Mouse (Mus musculus): ENCODE results near the gene Elmo2. TPM values are rescaled to one million over a fixed set of nuclear protein-coding genes. Genes with fewer than 3 reads are reported as not detected.

Gene Elmo2
- polyA plus RNA-seq, 1 experiment = 20.4 TPM

DNA sequence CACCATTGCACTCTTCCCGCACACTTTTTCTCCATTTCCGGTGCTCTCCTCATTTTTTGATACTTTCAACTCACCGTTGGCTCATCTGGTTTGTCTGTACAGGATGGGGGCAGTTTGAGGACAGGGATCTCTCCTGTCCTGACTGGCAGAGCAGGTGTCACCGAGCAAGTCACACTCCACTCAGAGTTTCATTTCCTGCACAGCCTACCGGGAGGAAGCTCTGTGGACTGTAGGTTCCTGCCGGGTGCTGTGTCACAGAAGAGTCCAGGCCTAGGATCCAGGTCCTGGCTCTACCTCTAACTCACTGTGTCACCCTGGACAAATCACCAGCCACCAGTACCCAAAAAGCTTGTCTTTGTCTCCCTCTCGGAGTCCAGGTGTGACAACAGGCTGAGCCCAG is 84.5 kb downstream of the Elmo2 start:
- Histone ChIP-seq H3ac (ENCODE audit: control insufficient read depth, insufficient read length) (no peak overlapping the region), H3K27me3 (ENCODE audit: control insufficient read depth, insufficient read depth, insufficient read length) (peaks cover 85% of the 10 kb centered on the region), H3K4me2 (ENCODE audit: low read depth) (no peak overlapping the region), H3K79me2 (ENCODE audit: control insufficient read depth, insufficient read depth) (no peaks in the 10 kb centered on the region), H3K4me3 (no peak overlapping the region), H3K36me3 (ENCODE audit: control insufficient read depth, insufficient read depth) (no peaks in the 10 kb centered on the region)
- TF ChIP-seq USF1 (IDR thresholded peaks at IDR 0.05; ENCODE audit: low read depth) = no peak
- TF ChIP-seq CEBPB (IDR thresholded peaks at IDR 0.05; ENCODE audit: insufficient read depth, poor library complexity, severe bottlenecking) = no peak
- TF ChIP-seq MYOG (IDR thresholded peaks at IDR 0.05; ENCODE audit: control insufficient read depth in 1 of 3, insufficient read depth in 1 of 3, insufficient read length in 2 of 3, low read depth in 2 of 3) = no peak
- TF ChIP-seq POLR2A (IDR thresholded peaks at IDR 0.05; ENCODE audit: insufficient read length, low read depth) = no peak
- TF ChIP-seq TCF12 (IDR thresholded peaks at IDR 0.05; ENCODE audit: insufficient read depth, poor library complexity, severe bottlenecking) = no peak
- no peak for TF ChIP-seq REST (IDR thresholded peaks at IDR 0.05; ENCODE audit: insufficient read depth, insufficient read length)
- TF ChIP-seq POLR2AphosphoS2 (IDR thresholded peaks at IDR 0.05; ENCODE audit: insufficient read length, low read depth) = no peak
- no peak for TF ChIP-seq TCF3 (IDR thresholded peaks at IDR 0.05; ENCODE audit: insufficient read length, low read depth)
- no peak for TF ChIP-seq MAX (IDR thresholded peaks at IDR 0.05; ENCODE audit: low read depth)
- no peak for TF ChIP-seq E2F4 (IDR thresholded peaks at IDR 0.05; ENCODE audit: insufficient read depth)
- TF ChIP-seq MYOD1 (IDR thresholded peaks at IDR 0.05; ENCODE audit: control insufficient read depth in 1 of 3, insufficient read length in 2 of 3, low read depth in 2 of 3) = no peak
- no peak for TF ChIP-seq SRF (IDR thresholded peaks at IDR 0.05; ENCODE audit: control insufficient read depth, insufficient read length, low read depth)

DNA sequence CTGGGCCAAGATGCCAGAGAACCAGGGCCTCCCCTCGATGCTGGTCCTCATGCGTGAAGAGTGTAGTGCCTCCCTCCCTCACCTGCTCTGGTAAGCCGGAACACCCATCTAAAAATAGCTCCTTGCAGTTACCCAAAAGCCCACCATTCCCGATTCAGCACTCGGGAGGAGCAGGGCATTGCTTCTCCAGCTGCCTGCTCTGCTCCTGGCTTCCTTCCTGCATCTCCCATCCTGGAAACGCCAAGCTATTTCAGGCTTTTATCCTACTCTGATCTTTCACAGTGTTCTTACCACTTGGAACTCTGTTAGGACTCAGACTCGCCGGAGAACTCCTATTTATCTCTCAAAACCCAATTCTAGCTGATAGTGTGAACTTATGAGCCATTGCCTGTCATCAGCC is 85.9 kb downstream of the Elmo2 start:
- no peak overlapping the region for H3ac ChIP-seq (ENCODE audit: control insufficient read depth, insufficient read length)
- H3K4me2 ChIP-seq (ENCODE audit: low read depth) = no peak overlapping the region
- TF ChIP-seq MYOD1 (IDR thresholded peaks at IDR 0.05; ENCODE audit: control insufficient read depth in 1 of 3, insufficient read length in 2 of 3, low read depth in 2 of 3) (no peak), E2F4 (IDR thresholded peaks at IDR 0.05; ENCODE audit: insufficient read depth) (no peak), USF1 (IDR thresholded peaks at IDR 0.05; ENCODE audit: low read depth) (no peak), TCF12 (IDR thresholded peaks at IDR 0.05; ENCODE audit: insufficient read depth, poor library complexity, severe bottlenecking) (no peak), REST (IDR thresholded peaks at IDR 0.05; ENCODE audit: insufficient read depth, insufficient read length) (no peak), MYOG (IDR thresholded peaks at IDR 0.05; ENCODE audit: control insufficient read depth in 1 of 3, insufficient read depth in 1 of 3, insufficient read length in 2 of 3, low read depth in 2 of 3) (no peak), POLR2AphosphoS2 (IDR thresholded peaks at IDR 0.05; ENCODE audit: insufficient read length, low read depth) (no peak), MAX (IDR thresholded peaks at IDR 0.05; ENCODE audit: low read depth) (no peak), SRF (IDR thresholded peaks at IDR 0.05; ENCODE audit: control insufficient read depth, insufficient read length, low read depth) (no peak), TCF3 (IDR thresholded peaks at IDR 0.05; ENCODE audit: insufficient read length, low read depth) (no peak)
- no peaks in the 10 kb centered on the region for H3K79me2 ChIP-seq (ENCODE audit: control insufficient read depth, insufficient read depth)
- no peak overlapping the region for H3K4me3 ChIP-seq
- no peaks in the 10 kb centered on the region for H3K36me3 ChIP-seq (ENCODE audit: control insufficient read depth, insufficient read depth)
- peaks cover 88% of the 10 kb centered on the region for H3K27me3 ChIP-seq (ENCODE audit: control insufficient read depth, insufficient read depth, insufficient read length)

DNA sequence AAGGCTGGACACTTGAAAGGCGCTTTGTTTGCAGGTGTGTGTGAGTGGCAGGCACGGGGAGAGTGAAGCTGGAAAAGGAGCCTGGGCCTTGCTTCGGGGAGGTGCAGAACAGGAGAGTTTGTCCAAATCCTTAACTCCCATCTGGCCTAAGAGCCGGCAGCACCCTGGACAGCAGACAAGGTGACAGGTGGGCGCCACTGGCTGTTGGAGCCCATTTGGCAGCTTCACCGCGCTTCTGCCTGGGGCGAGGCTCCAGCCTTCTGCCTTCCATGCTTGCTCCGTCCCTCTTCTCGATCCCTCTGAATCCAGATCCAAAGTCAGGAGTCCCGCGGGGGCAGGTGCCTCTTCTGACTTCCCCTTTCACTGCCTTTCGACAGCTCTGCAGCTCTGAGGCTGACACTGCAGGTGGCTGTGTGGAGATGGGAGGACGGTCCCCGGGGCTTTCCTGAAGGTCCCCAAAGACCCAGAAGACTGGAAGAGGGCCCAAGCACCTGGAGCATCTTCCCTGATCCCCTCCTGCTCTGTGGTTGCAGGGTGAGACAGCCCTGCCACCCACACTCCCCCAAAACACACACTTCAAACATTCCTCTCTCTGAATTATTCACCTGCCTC is 86.6 kb downstream of the Elmo2 start:
- Histone ChIP-seq H3K4me3 (no peak overlapping the region), H3K4me2 (ENCODE audit: low read depth) (no peak overlapping the region), H3K79me2 (ENCODE audit: control insufficient read depth, insufficient read depth) (no peaks in the 10 kb centered on the region), H3K27me3 (ENCODE audit: control insufficient read depth, insufficient read depth, insufficient read length) (peaks cover 88% of the 10 kb centered on the region), H3ac (ENCODE audit: control insufficient read depth, insufficient read length) (no peak overlapping the region), H3K36me3 (ENCODE audit: control insufficient read depth, insufficient read depth) (no peaks in the 10 kb centered on the region)
- TF ChIP-seq CEBPB (IDR thresholded peaks at IDR 0.05; ENCODE audit: insufficient read depth, poor library complexity, severe bottlenecking) (no peak), MYOD1 (IDR thresholded peaks at IDR 0.05; ENCODE audit: control insufficient read depth in 1 of 3, insufficient read length in 2 of 3, low read depth in 2 of 3) (peak in 1 of 3 experiments; percentile 56), POLR2AphosphoS2 (IDR thresholded peaks at IDR 0.05; ENCODE audit: insufficient read length, low read depth) (no peak), MYOG (IDR thresholded peaks at IDR 0.05; ENCODE audit: control insufficient read depth in 1 of 3, insufficient read depth in 1 of 3, insufficient read length in 2 of 3, low read depth in 2 of 3) (peak in 1 of 3 experiments; percentile 61), REST (IDR thresholded peaks at IDR 0.05; ENCODE audit: insufficient read depth, insufficient read length) (peak; percentile 73)

DNA sequence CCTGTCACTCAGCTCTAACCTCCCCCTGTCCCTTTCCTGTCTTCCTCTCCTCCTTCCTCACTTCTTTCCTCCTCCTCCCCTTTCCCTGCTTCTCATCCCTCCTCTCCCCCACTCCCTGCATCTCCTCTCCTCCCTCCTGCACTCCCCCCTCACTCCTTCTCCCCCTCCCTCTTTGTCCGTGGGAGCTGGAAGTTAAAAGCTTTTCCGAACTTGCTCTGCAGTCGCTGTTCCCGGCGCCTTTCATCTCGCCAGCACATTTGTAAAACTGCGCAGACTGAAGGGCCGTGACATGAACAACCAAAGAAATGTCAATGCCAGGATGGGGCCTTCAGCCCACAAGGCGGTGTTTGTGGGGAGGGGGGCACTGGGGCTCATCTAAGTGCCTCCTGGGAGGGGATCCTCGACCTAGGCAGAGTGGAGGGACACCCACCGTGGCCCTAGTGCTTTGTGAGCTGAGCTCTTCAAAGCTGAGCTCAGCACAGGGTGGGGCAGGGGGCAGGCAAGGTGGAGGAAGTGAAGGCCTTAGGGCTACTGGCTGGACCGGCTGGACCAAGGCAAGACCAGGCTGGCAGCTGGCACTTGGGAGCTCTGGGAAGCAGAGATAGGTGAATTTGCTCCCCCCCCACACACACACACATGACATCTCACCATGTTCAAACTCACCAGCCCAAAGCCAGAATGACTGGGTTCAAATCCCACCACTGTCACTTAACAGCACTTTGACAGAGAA is 87.7 kb downstream of the Elmo2 start:
- H3K27me3 ChIP-seq (ENCODE audit: control insufficient read depth, insufficient read depth, insufficient read length) = peaks cover 88% of the 10 kb centered on the region
- H3K79me2 ChIP-seq (ENCODE audit: control insufficient read depth, insufficient read depth) = no peaks in the 10 kb centered on the region
- no peak overlapping the region for H3K4me2 ChIP-seq (ENCODE audit: low read depth)
- no peaks in the 10 kb centered on the region for H3K36me3 ChIP-seq (ENCODE audit: control insufficient read depth, insufficient read depth)
- H3ac ChIP-seq (ENCODE audit: control insufficient read depth, insufficient read length) = no peak overlapping the region
- H3K4me3 ChIP-seq = no peak overlapping the region
- TF ChIP-seq TCF12 (IDR thresholded peaks at IDR 0.05; ENCODE audit: insufficient read depth, poor library complexity, severe bottlenecking) (no peak), E2F4 (IDR thresholded peaks at IDR 0.05; ENCODE audit: insufficient read depth) (no peak), MYOG (IDR thresholded peaks at IDR 0.05; ENCODE audit: control insufficient read depth in 1 of 3, insufficient read depth in 1 of 3, insufficient read length in 2 of 3, low read depth in 2 of 3) (no peak), TCF3 (IDR thresholded peaks at IDR 0.05; ENCODE audit: insufficient read length, low read depth) (no peak), MAX (IDR thresholded peaks at IDR 0.05; ENCODE audit: low read depth) (no peak), USF1 (IDR thresholded peaks at IDR 0.05; ENCODE audit: low read depth) (no peak), SRF (IDR thresholded peaks at IDR 0.05; ENCODE audit: control insufficient read depth, insufficient read length, low read depth) (no peak), CEBPB (IDR thresholded peaks at IDR 0.05; ENCODE audit: insufficient read depth, poor library complexity, severe bottlenecking) (no peak), MYOD1 (IDR thresholded peaks at IDR 0.05; ENCODE audit: control insufficient read depth in 1 of 3, insufficient read length in 2 of 3, low read depth in 2 of 3) (no peak), REST (IDR thresholded peaks at IDR 0.05; ENCODE audit: insufficient read depth, insufficient read length) (no peak), POLR2A (IDR thresholded peaks at IDR 0.05; ENCODE audit: insufficient read length, low read depth) (no peak), POLR2AphosphoS2 (IDR thresholded peaks at IDR 0.05; ENCODE audit: insufficient read length, low read depth) (no peak)

Other genes starting within 250 kb of the Elmo2 start
- not detected for gene 1700025C18Rik, start 235.7 kb downstream of the Elmo2 start, polyA plus RNA-seq (2012; fragmentation: generic; extraction: Trizol)
- gene Cdh22, start 91.6 kb downstream of the Elmo2 start, polyA plus RNA-seq (2012; fragmentation: generic; extraction: Trizol) = 1.5 TPM
- 50.3 TPM for gene Slc35c2, start 38.6 kb downstream of the Elmo2 start, polyA plus RNA-seq (2012; fragmentation: generic; extraction: Trizol)
- not detected for gene Zfp663, start 42.2 kb upstream of the Elmo2 start, polyA plus RNA-seq (2012; fragmentation: generic; extraction: Trizol)
- gene Zfp334, start 61.8 kb upstream of the Elmo2 start, polyA plus RNA-seq (2012; fragmentation: generic; extraction: Trizol) = 1.5 TPM
- gene Ocstamp, start 73.9 kb upstream of the Elmo2 start, polyA plus RNA-seq (2012; fragmentation: generic; extraction: Trizol) = not detected
- 0.04 TPM for gene Slc13a3, start 146.8 kb upstream of the Elmo2 start, polyA plus RNA-seq (2012; fragmentation: generic; extraction: Trizol)
- gene Trp53rka, start 166.8 kb upstream of the Elmo2 start, polyA plus RNA-seq (2012; fragmentation: generic; extraction: Trizol) = 19.7 TPM
- 0.05 TPM for gene Slc2a10, start 177.3 kb upstream of the Elmo2 start, polyA plus RNA-seq (2012; fragmentation: generic; extraction: Trizol)

Data from myocyte (in vitro differentiated cells).